Mouse (Mus musculus) neural tube, embryonic 13.5 days (tissue): Measurements from ENCODE around the gene Gm49392. TPM values are rescaled to one million over a fixed set of nuclear protein-coding genes. Genes with fewer than 3 reads are reported as not detected.
"Not testable (repeated sequence)": the region's sequence is repeated elsewhere in the genome, so short reads cannot be mapped to it uniquely, and the experiment has no call there.

Experiments used
- ATAC-seq: fragments of 200-750 bp; cut with Nextera tagmentation; 2 replicates; pipeline ENCODE4 v1.8.0; 2017; ENCODE audit warnings: low read depth, mild to moderate bottlenecking, moderate TSS enrichment, moderate library complexity
- H3K27ac ChIP-seq: fragments of 300-500 bp; sonication (generic); replicated peaks from 2 replicates; pipeline ENCODE4 v1.5.1; 2015; ENCODE audit warnings: moderate library complexity, mild to moderate bottlenecking, inconsistent platforms
- H3K27me3 ChIP-seq: fragments of 300-500 bp; sonication (generic); 2 replicates; pipeline ENCODE4 v1.6.1; 2015; ENCODE audit warnings: mild to moderate bottlenecking, inconsistent platforms
- H3K36me3 ChIP-seq: fragments of 300-500 bp; sonication (generic); 2 replicates; pipeline ENCODE4 v1.6.1; 2015; ENCODE audit warnings: mild to moderate bottlenecking, inconsistent platforms
- H3K4me1 ChIP-seq: fragments of 300-500 bp; sonication (generic); replicated peaks from 2 replicates; pipeline ENCODE4 v1.6.1; 2015; ENCODE audit warnings: inconsistent platforms
- H3K4me2 ChIP-seq: fragments of 300-500 bp; sonication (generic); 2 replicates; pipeline ENCODE4 v1.6.1; 2015; ENCODE audit warnings: inconsistent platforms, mild to moderate bottlenecking, moderate library complexity
- H3K4me3 ChIP-seq: fragments of 300-500 bp; sonication (generic); 2 replicates; pipeline ENCODE4 v1.5.1; 2015; ENCODE audit warnings: mild to moderate bottlenecking, inconsistent platforms
- H3K9ac ChIP-seq: fragments of 300-500 bp; sonication (generic); 2 replicates; pipeline ENCODE4 v1.6.1; 2015; ENCODE audit warnings: moderate library complexity, mild to moderate bottlenecking, inconsistent platforms
- H3K9me3 ChIP-seq: fragments of 300-500 bp; sonication (generic); 2 replicates; pipeline ENCODE4 v1.6.1; 2016; ENCODE audit warnings: inconsistent platforms
- WGBS: fragments of 180-500 bp; shearing (Covaris S2); methylation state at CpG from one replicate; pipeline ENCODE4 v1.1.7; 2015; 5-methylcytosine and 5-hydroxymethylcytosine counted together
- polyA plus RNA-seq: library from polyadenylated mRNA; unstranded; fragments of >200 nt; fragmentation: Nextera tagmentation; extraction: Ambion mirVana; gene quantifications from 2 replicates; pipeline ENCODE4 v1.2.1, GENCODE M21; 2015

The Gm49392 gene
- polyA plus RNA-seq: 0.14 TPM in 1 of 2 replicates, not detected in the other

GRCm38 (mm10) chr13:60896794-60897193 is at the start of gene Gm49392:
Gene Gm49392, minus strand, starts transcription at chr13:60896894.
- H3K4me2 ChIP-seq, H3K27ac ChIP-seq, H3K4me1 ChIP-seq, H3K4me3 ChIP-seq, H3K9ac ChIP-seq, ATAC-seq, H3K36me3 ChIP-seq, H3K27me3 ChIP-seq, H3K9me3 ChIP-seq: not testable (repeated sequence)
- 87% methylated on average over 8 of the region's 8 CpGs for WGBS

DNA sequence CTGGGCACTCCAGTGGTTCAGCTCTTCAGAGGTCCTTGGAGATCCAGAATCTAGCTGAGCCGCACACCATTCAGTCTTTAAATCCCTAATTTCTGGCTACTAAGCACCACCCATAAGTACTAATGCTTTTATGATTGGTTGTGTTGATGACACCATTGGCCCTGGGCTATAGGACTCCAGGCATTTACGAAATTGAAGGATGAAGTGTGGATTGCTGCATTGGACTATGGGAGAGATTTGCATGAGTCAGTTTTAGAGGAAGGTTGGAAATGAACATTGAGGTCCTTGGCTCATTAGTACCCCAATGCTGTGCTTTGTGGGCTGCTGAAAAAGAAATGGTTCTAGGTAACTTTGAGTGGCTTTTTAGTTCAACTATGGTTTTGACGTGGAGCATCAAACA is 45.2 kb upstream of the Gm49392 start, which contains the start of gene Tpbpa:
Gene Tpbpa (minus strand): TSS at position 101 of the 400 bp plus-strand sequence.
- not testable (repeated sequence) for H3K9ac ChIP-seq, H3K4me3 ChIP-seq, H3K4me1 ChIP-seq, H3K27ac ChIP-seq, H3K36me3 ChIP-seq, ATAC-seq, H3K9me3 ChIP-seq, H3K4me2 ChIP-seq, H3K27me3 ChIP-seq
- 73% methylated on average over 3 of the region's 3 CpGs for WGBS

- H3K9me3 ChIP-seq: peaks cover 8% of the 10 kb centered on the region
- no peak within 1 kb of the TSS for H3K27ac ChIP-seq
- H3K4me3 ChIP-seq: no peak within 1 kb of the TSS
- H3K4me2 ChIP-seq: no peak within 1 kb of the TSS
- no peak within 1 kb of the TSS for H3K9ac ChIP-seq
- H3K4me1 ChIP-seq: no peaks in the 10 kb centered on the region
- H3K36me3 ChIP-seq: no peaks in the 10 kb centered on the region
- WGBS: 69% methylated on average over 5 of the region's 5 CpGs
- no peak for ATAC-seq
- no peaks in the 10 kb centered on the region for H3K27me3 ChIP-seq
These were observed 39.8 kb upstream of the Gm49392 start, which contains the start of the genes Gm49391 and Ctla2a for GRCm38 (mm10) chr13:60936500-60936901. Gene Gm49391, minus strand, starts transcription at chr13:60936571. Gene Ctla2a, minus strand, starts transcription at chr13:60936625.

DNA sequence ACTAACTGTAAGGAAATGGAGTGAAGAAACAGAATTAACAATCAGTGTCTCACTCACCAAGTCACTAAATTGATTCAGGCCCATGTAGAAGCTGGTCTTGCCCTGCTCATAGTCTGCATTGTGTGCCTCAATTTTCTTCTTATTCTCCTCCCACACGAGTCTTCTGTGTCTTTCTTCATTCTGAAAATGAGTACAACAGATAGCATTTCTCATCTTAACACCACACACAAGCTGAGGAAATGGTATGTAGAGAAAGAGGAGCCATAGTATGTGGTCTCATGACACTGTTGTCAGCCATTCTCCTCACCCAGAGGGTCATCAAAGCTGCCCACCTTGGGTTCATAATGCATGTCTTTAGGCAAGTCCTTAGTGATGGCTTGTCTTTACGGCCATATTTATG is 38.8 kb upstream of the Gm49392 start, which contains the start of gene Gm49393:
Gene Gm49393 (minus strand): TSS at position 101 of the 400 bp plus-strand sequence.
- H3K27me3 ChIP-seq, H3K4me1 ChIP-seq, H3K4me2 ChIP-seq, H3K9me3 ChIP-seq, H3K9ac ChIP-seq, H3K36me3 ChIP-seq, H3K4me3 ChIP-seq, ATAC-seq, H3K27ac ChIP-seq: not testable (repeated sequence)
- 81% methylated on average over 2 of the region's 2 CpGs for WGBS

GRCm38 (mm10) chr13:60904780-60905179 is 8.1 kb upstream of the Gm49392 start, which contains the start of gene Tpbpb:
Gene Tpbpb, minus strand, starts transcription at chr13:60904880.
- H3K9me3 ChIP-seq, ATAC-seq, H3K27me3 ChIP-seq, H3K4me2 ChIP-seq, H3K27ac ChIP-seq, H3K36me3 ChIP-seq, H3K9ac ChIP-seq, H3K4me3 ChIP-seq, H3K4me1 ChIP-seq: not testable (repeated sequence)
- 95% methylated on average over 2 of the region's 2 CpGs for WGBS

DNA sequence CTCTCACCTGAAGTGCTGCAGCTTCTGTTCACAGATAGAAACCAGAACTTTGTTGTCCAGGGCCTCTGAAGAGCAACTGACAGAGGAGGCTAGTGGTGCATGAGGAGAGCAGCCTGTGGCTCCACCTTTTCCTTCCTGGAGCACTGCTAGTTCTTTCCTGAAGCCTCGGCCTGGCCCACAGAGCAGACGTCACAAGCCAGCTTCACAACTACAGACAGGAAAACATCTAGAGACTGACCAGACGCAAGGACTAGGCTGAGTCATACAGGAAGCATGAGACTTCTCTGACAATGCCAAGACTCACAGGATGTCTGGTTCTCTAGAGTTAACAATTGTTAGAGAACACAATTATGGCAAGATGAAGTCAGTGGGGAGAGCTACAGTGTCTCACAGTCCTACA is 634 bp upstream of the Gm49392 start, which contains the start of gene Ctla2b:
Gene Ctla2b (minus strand): TSS at position 120 of the 400 bp plus-strand sequence.
- H3K4me2 ChIP-seq: no peak within 1 kb of the TSS
- no peaks in the 10 kb centered on the region for H3K27me3 ChIP-seq
- H3K4me1 ChIP-seq: no peaks in the 10 kb centered on the region
- no peak within 1 kb of the TSS for H3K27ac ChIP-seq
- peaks cover 10% of the 10 kb centered on the region; the same call in 1 of the 2 replicates for H3K9me3 ChIP-seq
- H3K4me3 ChIP-seq: no peak within 1 kb of the TSS
- no peak within 1 kb of the TSS for H3K9ac ChIP-seq
- no peak for ATAC-seq
- 85% methylated on average over 3 of the region's 3 CpGs for WGBS
- H3K36me3 ChIP-seq: no peaks in the 10 kb centered on the region

- no peak overlapping the region for H3K27ac ChIP-seq
These were observed 1.1 kb downstream of the Gm49392 start for GRCm38 (mm10) chr13:60895406-60896160.

GRCm38 (mm10) chr13:60892301-60892700 is 4.4 kb downstream of the Gm49392 start:
- no peak overlapping the region for H3K9ac ChIP-seq
- no peak overlapping the region for H3K27ac ChIP-seq
- no peak for ATAC-seq
- H3K4me3 ChIP-seq: no peak overlapping the region
- H3K9me3 ChIP-seq: peaks cover 9% of the 10 kb centered on the region; the same call in 1 of the 2 replicates
- no peaks in the 10 kb centered on the region for H3K4me1 ChIP-seq
- no peaks in the 10 kb centered on the region for H3K27me3 ChIP-seq
- WGBS: 92% methylated on average over 1 of the region's 1 CpGs
- H3K4me2 ChIP-seq: no peak overlapping the region
- H3K36me3 ChIP-seq: no peaks in the 10 kb centered on the region

More at GRCm38 (mm10) chr13:60895406-60896160, 1.1 kb downstream of the Gm49392 start:
- ATAC-seq: no peak
- peaks cover 6% of the 10 kb centered on the region; the same call in 1 of the 2 replicates for H3K9me3 ChIP-seq
- H3K4me2 ChIP-seq: no peak overlapping the region
- no peaks in the 10 kb centered on the region for H3K27me3 ChIP-seq
- no peaks in the 10 kb centered on the region for H3K4me1 ChIP-seq
- H3K36me3 ChIP-seq: no peaks in the 10 kb centered on the region
- H3K9ac ChIP-seq: no peak overlapping the region
- no peak overlapping the region for H3K4me3 ChIP-seq

GRCm38 (mm10) chr13:60864281-60864680 is 32.4 kb downstream of the Gm49392 start, which contains the start of gene 4930486L24Rik:
Gene 4930486L24Rik, minus strand, starts transcription at chr13:60864475.
- Histone ChIP-seq H3K27me3 (no peaks in the 10 kb centered on the region), H3K9me3 (no peaks in the 10 kb centered on the region)
- WGBS: 77% methylated on average over 1 of the region's 1 CpGs

GRCm38 (mm10) chr13:60848241-60849120 is 48.2 kb downstream of the Gm49392 start:
- no peak overlapping the region for H3K4me3 ChIP-seq
- no peaks in the 10 kb centered on the region for H3K27me3 ChIP-seq
- ATAC-seq: no peak
- H3K4me1 ChIP-seq: no peaks in the 10 kb centered on the region
- H3K9ac ChIP-seq: no peak overlapping the region
- no peaks in the 10 kb centered on the region for H3K36me3 ChIP-seq
- H3K4me2 ChIP-seq: no peak overlapping the region
- H3K27ac ChIP-seq: no peak overlapping the region
- no peaks in the 10 kb centered on the region for H3K9me3 ChIP-seq
- 80% methylated on average over 4 of the region's 4 CpGs for WGBS

More at GRCm38 (mm10) chr13:60864281-60864680, 32.4 kb downstream of the Gm49392 start, which contains the start of gene 4930486L24Rik:
- no peak within 1 kb of the TSS for H3K9ac ChIP-seq
- no peaks in the 10 kb centered on the region for H3K36me3 ChIP-seq
- H3K4me3 ChIP-seq: no peak within 1 kb of the TSS
- ATAC-seq: no peak
- H3K4me2 ChIP-seq: no peak within 1 kb of the TSS
- no peaks in the 10 kb centered on the region for H3K4me1 ChIP-seq
- H3K27ac ChIP-seq: no peak within 1 kb of the TSS

DNA sequence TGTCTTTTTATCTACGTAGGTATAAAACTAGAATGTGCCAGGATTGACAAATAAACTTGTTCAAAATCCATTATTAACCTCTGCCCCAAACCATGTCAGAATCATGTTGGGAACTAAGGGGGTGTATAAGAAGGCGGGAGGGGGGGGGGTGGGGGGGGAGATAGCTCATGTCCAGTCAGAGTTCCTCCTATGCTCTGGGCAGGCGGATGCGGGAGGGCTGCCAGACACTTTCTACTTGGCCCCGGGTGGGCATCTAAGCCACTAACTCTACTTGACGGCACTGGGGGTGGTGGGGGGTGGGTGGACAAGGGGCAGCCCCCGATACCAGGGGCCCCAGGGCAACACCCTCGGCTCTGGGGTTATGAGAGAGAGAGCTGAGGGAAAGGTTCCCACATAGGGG is 53.5 kb downstream of the Gm49392 start:
- Histone ChIP-seq H3K9ac (no peak overlapping the region), H3K9me3 (no peaks in the 10 kb centered on the region), H3K4me3 (no peak overlapping the region), H3K36me3 (no peaks in the 10 kb centered on the region), H3K27ac (no peak overlapping the region), H3K4me1 (no peaks in the 10 kb centered on the region), H3K4me2 (no peak overlapping the region), H3K27me3 (no peaks in the 10 kb centered on the region)
- WGBS: 80% methylated on average over 8 of the region's 8 CpGs
- ATAC-seq: 0 out of 2 replicates have a peak, but pooled peaks have one; percentile 23

DNA sequence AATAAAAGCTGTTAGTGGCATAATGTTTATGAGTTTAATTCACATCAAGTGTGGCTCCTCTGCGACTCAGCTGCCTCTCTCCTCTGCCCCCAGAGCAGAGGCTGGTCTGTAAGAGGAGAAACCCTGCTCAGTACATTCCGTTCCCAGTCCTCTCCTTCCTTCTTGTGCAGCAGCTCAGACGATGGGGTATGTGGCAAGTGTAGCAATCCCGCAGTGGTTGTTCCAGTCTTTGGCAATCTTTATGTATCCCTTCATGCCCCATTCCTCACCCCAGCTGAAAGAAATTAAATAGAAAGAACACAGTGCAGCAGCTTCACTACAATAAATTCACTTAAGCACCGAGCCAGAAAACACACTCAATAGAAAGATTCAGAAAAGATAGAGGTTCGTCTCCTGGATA is 54.0 kb downstream of the Gm49392 start:
- no peak for ATAC-seq
- Histone ChIP-seq H3K9me3 (no peaks in the 10 kb centered on the region), H3K9ac (no peak overlapping the region), H3K4me1 (no peaks in the 10 kb centered on the region), H3K27ac (no peak overlapping the region), H3K36me3 (no peaks in the 10 kb centered on the region), H3K27me3 (no peaks in the 10 kb centered on the region), H3K4me3 (no peak overlapping the region), H3K4me2 (no peak overlapping the region)
- 75% methylated on average over 6 of the region's 6 CpGs for WGBS
